Mouse (Mus musculus): ENCODE results near the gene Sgcg. TPM values are rescaled to one million over a fixed set of nuclear protein-coding genes. Genes with fewer than 3 reads are reported as not detected.

The Sgcg gene
- polyA plus RNA-seq, 1 experiment from 2014 or later = 41.0 TPM

DNA sequence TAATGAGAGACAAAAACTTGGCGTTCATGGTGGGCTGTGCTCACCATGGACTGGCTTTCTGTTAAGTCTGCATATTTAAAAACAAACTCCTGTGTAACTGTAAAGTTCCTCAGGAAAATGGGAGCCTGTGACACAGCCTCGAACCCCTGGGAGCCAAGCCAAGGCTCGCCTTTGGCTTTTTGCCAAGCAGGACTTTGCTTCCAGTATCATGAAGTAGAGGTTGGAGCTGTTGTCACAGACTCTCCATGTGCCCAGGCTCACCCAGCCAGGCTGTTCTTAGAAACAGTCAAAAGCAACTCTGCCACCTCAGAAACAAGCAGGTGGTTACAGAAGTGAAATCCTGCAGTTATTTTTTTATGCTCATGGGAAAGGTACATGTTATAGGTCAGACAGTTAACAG, 32.4 kb upstream of the Sgcg start:
- no peak overlapping the region for H3K27ac ChIP-seq (replicated peaks in 1 of 2; ENCODE audit: control insufficient read depth in 1 of 2, insufficient read depth in 1 of 2, low read depth in 2 of 2, low read length in 2 of 2)
- H3K9me3 ChIP-seq (ENCODE audit: control insufficient read depth, low read length) = no peaks in the 10 kb centered on the region
- H3K27me3 ChIP-seq (ENCODE audit: control insufficient read depth, insufficient read depth, low read length) = no peaks in the 10 kb centered on the region
- H3K4me1 ChIP-seq (ENCODE audit: control insufficient read depth in 2 of 2, insufficient read depth in 2 of 2, low read length in 2 of 2) = peaks cover 2 to 6% of the 10 kb centered on the region in 2 experiments; a peak in 1 of 4 replicates
- no peak overlapping the region for H3K4me3 ChIP-seq (ENCODE audit: control insufficient read depth in 1 of 2, insufficient read depth in 1 of 2, low read depth in 1 of 2, low read length in 2 of 2)
- H3K4me2 ChIP-seq (ENCODE audit: low read length) = no peak overlapping the region
- no peak overlapping the region for H3K9ac ChIP-seq (ENCODE audit: low read length)
- ATAC-seq (ENCODE audit: insufficient number of reproducible peaks, insufficient read depth, low FRiP score, low read depth) = no peak
- no peaks in the 10 kb centered on the region for H3K36me3 ChIP-seq (ENCODE audit: control insufficient read depth, insufficient read depth, low read length)
- 47% methylated on average over 3 of the region's 3 CpGs for WGBS

DNA sequence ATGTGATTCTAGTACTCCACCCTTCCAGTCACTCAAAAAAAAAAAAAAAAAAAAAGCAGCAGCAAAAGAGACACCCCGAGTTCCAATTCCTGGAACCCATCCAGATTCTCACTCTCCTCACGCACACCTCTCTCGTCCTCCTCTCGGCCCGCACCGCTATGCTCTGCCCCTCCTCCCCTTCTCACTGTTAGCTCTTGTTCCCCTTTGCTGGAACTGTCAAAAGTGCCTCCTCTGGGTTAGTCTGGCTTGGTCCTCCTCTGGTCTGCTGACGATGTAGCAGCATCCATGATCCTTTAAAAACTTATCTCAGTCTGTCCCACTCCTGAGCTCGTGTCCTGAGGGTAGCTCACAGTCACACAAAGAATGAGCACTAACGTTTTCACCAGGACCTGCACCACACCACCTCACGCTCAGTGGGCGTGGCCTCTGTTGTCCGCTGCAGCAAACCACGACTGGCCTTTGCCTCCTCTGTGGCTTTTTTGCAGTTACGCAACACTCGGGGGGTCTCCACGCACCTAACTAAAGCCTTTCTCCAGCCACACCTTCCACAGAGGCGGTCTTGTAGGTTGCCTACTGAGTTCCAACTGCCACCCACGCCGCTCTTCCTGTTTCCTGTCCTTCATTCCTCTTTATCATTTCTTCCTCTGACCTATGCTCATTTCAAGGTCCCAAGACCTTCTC, 30.5 kb upstream of the Sgcg start:
- 58% methylated on average over 19 of the region's 19 CpGs for WGBS
- H3K4me3 ChIP-seq (ENCODE audit: control insufficient read depth in 1 of 2, insufficient read depth in 1 of 2, low read depth in 1 of 2, low read length in 2 of 2) = no peak overlapping the region
- no peaks in the 10 kb centered on the region for H3K27me3 ChIP-seq (ENCODE audit: control insufficient read depth, insufficient read depth, low read length)
- H3K9ac ChIP-seq (ENCODE audit: low read length) = no peak overlapping the region
- ATAC-seq (ENCODE audit: insufficient number of reproducible peaks, insufficient read depth, low FRiP score, low read depth) = no peak
- H3K4me2 ChIP-seq (ENCODE audit: low read length) = no peak overlapping the region; the same call in 1 of the 2 replicates
- H3K4me1 ChIP-seq (ENCODE audit: control insufficient read depth in 2 of 2, insufficient read depth in 2 of 2, low read length in 2 of 2) = peaks cover 2 to 6% of the 10 kb centered on the region in 2 experiments; a peak in 1 of 4 replicates
- H3K36me3 ChIP-seq (ENCODE audit: control insufficient read depth, insufficient read depth, low read length) = no peaks in the 10 kb centered on the region
- H3K9me3 ChIP-seq (ENCODE audit: control insufficient read depth, low read length) = no peaks in the 10 kb centered on the region
- no peak overlapping the region for H3K27ac ChIP-seq (replicated peaks in 1 of 2; ENCODE audit: control insufficient read depth in 1 of 2, insufficient read depth in 1 of 2, low read depth in 2 of 2, low read length in 2 of 2)

DNA sequence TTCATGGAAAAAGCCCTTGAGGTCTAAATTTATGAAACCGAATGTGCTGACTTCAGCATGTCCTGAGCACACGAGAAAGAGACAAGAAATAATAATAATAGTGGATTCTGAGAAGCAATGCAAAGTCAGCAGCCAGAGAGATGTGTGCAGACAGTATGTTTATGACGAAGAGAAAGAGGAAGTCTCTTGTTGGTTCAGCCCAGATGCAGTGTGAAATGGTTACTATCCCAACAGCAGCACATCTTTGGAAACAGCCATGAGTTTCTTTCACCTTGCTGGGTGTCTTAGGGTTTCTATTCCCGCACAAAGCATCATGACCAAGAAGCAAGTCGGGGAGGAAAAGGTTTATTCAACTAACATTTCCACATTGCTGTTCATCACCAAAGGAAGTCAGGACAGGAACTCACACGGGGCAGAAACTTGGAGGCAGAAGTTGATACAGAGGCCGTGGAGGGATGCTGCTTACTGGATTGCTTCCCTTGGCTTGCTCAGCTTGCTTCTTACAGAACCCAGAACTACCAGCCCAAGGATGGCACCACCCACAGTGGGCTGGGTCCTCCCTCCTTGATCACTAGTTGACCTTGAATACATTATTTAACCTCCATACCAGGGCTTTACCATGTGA, 20.5 kb upstream of the Sgcg start:
- Histone ChIP-seq H3K9ac (ENCODE audit: low read length) (no peak overlapping the region), H3K4me3 (ENCODE audit: control insufficient read depth in 1 of 2, insufficient read depth in 1 of 2, low read depth in 1 of 2, low read length in 2 of 2) (no peak overlapping the region), H3K27ac (replicated peaks in 1 of 2; ENCODE audit: control insufficient read depth in 1 of 2, insufficient read depth in 1 of 2, low read depth in 2 of 2, low read length in 2 of 2) (no peak overlapping the region), H3K9me3 (ENCODE audit: control insufficient read depth, low read length) (no peaks in the 10 kb centered on the region), H3K4me2 (ENCODE audit: low read length) (no peak overlapping the region), H3K36me3 (ENCODE audit: control insufficient read depth, insufficient read depth, low read length) (no peaks in the 10 kb centered on the region), H3K27me3 (ENCODE audit: control insufficient read depth, insufficient read depth, low read length) (peaks cover 29% of the 10 kb centered on the region), H3K4me1 (ENCODE audit: control insufficient read depth in 2 of 2, insufficient read depth in 2 of 2, low read length in 2 of 2) (peaks cover 3 to 7% of the 10 kb centered on the region in 2 experiments; a peak in 2 of 4 replicates)
- WGBS = 81% methylated on average over 7 of the region's 7 CpGs
- no peak for ATAC-seq (ENCODE audit: insufficient number of reproducible peaks, insufficient read depth, low FRiP score, low read depth)

DNA sequence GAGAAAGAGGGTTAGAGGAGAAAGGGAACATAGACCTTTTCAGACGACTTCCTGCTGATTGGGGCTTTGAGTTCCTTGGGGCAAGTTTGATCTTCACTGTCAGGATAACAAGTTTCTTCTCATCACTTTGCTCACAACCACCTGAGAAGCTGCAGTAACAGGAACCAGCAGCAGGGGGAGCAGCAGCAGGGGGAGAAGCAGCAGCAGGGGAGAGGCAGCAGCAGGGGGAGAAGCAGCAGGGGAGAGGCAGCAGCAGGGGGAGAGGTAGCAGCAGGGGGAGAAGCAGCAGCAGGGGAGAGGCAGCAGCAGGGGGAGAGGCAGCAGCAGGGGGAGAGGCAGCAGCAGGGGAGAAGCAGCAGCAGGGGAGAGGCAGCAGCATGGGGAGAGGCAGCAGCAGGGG, 19.0 kb upstream of the Sgcg start:
- H3K27ac ChIP-seq (replicated peaks in 1 of 2; ENCODE audit: control insufficient read depth in 1 of 2, insufficient read depth in 1 of 2, low read depth in 2 of 2, low read length in 2 of 2) = no peak overlapping the region
- no peaks in the 10 kb centered on the region for H3K36me3 ChIP-seq (ENCODE audit: control insufficient read depth, insufficient read depth, low read length)
- no peaks in the 10 kb centered on the region for H3K9me3 ChIP-seq (ENCODE audit: control insufficient read depth, low read length)
- no peak overlapping the region for H3K4me2 ChIP-seq (ENCODE audit: low read length)
- no peak overlapping the region for H3K4me3 ChIP-seq (ENCODE audit: control insufficient read depth in 1 of 2, insufficient read depth in 1 of 2, low read depth in 1 of 2, low read length in 2 of 2)
- no peak overlapping the region for H3K9ac ChIP-seq (ENCODE audit: low read length)
- H3K27me3 ChIP-seq (ENCODE audit: control insufficient read depth, insufficient read depth, low read length) = peaks cover 33% of the 10 kb centered on the region
- WGBS = 24% methylated on average over 1 of the region's 1 CpGs
- ATAC-seq (ENCODE audit: insufficient number of reproducible peaks, insufficient read depth, low FRiP score, low read depth) = no peak
- peaks cover 3 to 12% of the 10 kb centered on the region in 2 experiments; a peak in 2 of 4 replicates for H3K4me1 ChIP-seq (ENCODE audit: control insufficient read depth in 2 of 2, insufficient read depth in 2 of 2, low read length in 2 of 2)

DNA sequence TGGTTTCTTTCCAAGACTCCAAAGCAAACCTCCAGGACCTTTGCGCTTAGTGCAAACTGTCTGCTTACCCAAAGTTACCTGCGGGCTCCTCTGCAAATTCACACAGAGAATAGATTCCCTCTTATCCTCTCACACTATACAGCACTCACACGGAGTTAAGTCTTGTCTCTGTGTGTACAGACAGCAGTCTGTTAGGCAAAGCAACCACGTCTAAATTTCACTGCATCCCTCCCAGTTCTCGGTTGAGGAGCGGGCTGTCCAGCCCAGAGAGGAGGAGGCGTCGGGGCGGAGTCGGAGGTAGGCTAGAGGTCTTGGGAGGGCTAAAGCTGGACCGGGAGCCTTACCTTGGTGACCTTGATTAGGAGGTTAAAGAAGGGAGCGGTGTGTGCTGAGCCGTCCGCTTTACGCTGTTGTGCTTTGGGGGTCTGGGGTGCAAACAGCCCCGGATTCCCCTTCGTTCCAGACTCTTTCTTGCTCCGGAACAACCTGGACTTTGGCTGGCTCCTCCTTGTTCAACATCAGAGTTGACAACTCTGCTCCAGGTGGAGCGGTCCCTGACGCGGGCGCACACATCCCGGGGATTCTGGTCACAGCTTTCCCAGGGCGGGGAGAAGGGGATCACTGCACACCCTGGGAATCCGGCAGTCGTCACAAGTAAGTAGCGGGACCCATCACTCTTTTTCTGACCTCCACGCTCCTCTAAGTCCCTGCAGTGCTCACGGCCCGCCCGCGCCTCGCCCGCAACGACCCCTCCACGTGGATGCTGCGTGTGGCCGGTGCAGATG, 16.3 kb upstream of the Sgcg start:
- 6% methylated on average over 38 of the region's 38 CpGs for WGBS
- Histone ChIP-seq H3K4me1 (ENCODE audit: control insufficient read depth in 2 of 2, insufficient read depth in 2 of 2, low read length in 2 of 2) (peaks cover 3 to 13% of the 10 kb centered on the region in 2 experiments; a peak in 2 of 4 replicates), H3K4me2 (ENCODE audit: low read length) (peak overlapping the region; percentile 68), H3K4me3 (ENCODE audit: control insufficient read depth in 1 of 2, insufficient read depth in 1 of 2, low read depth in 1 of 2, low read length in 2 of 2) (peak overlapping the region; percentile 26 to 28), H3K27me3 (ENCODE audit: control insufficient read depth, insufficient read depth, low read length) (peaks cover 33% of the 10 kb centered on the region), H3K27ac (replicated peaks in 1 of 2; ENCODE audit: control insufficient read depth in 1 of 2, insufficient read depth in 1 of 2, low read depth in 2 of 2, low read length in 2 of 2) (no peak overlapping the region), H3K9me3 (ENCODE audit: control insufficient read depth, low read length) (no peaks in the 10 kb centered on the region), H3K9ac (ENCODE audit: low read length) (peak overlapping the region; percentile 41; the same call in 1 of the 2 replicates), H3K36me3 (ENCODE audit: control insufficient read depth, insufficient read depth, low read length) (no peaks in the 10 kb centered on the region)
- ATAC-seq (ENCODE audit: insufficient number of reproducible peaks, insufficient read depth, low FRiP score, low read depth) = no peak

DNA sequence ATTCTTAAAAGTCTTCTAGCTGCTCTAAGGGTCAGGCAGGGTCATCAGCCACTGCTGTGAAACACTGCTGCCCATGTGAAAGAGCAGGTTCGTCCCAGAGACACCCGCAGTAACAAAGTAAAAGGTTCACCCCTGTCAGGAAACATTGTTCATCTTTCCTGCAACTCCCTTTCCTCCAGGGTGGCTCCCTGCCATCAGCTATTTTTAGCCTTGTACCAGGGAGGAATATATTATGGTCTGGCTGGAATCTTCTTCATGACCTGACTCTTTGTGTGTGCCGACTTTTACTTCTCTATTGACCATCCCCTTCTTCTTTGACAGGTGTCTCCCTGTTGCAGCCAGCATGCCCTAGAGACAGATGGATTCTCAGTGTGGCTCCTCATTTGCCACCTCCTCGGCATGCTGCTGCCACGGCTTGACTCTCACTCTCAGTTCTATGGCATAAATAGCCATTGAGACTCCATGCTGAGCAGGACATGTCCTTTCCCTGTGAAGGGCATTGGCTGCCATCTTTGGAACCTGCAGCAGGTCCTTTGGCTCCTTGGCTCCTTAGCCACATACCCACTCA, 9.7 kb upstream of the Sgcg start:
- Histone ChIP-seq H3K4me2 (ENCODE audit: low read length) (no peak overlapping the region), H3K27me3 (ENCODE audit: control insufficient read depth, insufficient read depth, low read length) (peaks cover 4% of the 10 kb centered on the region; the same call in 1 of the 2 replicates), H3K27ac (replicated peaks in 1 of 2; ENCODE audit: control insufficient read depth in 1 of 2, insufficient read depth in 1 of 2, low read depth in 2 of 2, low read length in 2 of 2) (no peak overlapping the region; a peak in 1 of 4 replicates), H3K9me3 (ENCODE audit: control insufficient read depth, low read length) (no peaks in the 10 kb centered on the region), H3K4me3 (ENCODE audit: control insufficient read depth in 1 of 2, insufficient read depth in 1 of 2, low read depth in 1 of 2, low read length in 2 of 2) (no peak overlapping the region), H3K9ac (ENCODE audit: low read length) (no peak overlapping the region), H3K36me3 (ENCODE audit: control insufficient read depth, insufficient read depth, low read length) (no peaks in the 10 kb centered on the region), H3K4me1 (ENCODE audit: control insufficient read depth in 2 of 2, insufficient read depth in 2 of 2, low read length in 2 of 2) (peaks cover 7 to 16% of the 10 kb centered on the region in 2 experiments)
- no peak for ATAC-seq (ENCODE audit: insufficient number of reproducible peaks, insufficient read depth, low FRiP score, low read depth)
- WGBS = 36% methylated on average over 5 of the region's 5 CpGs

DNA sequence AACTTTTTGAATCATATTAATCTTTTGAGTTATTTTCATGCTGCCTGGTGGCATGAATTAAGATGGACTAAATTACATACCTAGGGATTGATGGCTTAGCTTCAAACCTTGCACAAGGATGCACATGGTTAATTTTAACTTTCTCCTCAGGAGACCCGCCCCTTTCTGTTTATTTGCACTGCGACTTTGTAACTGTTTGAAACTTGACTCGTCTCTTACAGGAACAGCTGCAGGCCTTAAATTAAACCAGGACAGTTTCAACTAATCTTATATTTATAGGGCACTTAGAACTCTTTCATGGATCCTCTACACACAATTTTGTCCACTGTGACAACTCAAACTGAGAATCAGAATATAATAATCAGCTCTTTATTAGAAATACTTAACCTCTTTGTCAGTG, 794 bp upstream of the Sgcg start:
- Histone ChIP-seq H3K27me3 (ENCODE audit: control insufficient read depth, insufficient read depth, low read length) (no peaks in the 10 kb centered on the region), H3K4me1 (ENCODE audit: control insufficient read depth in 2 of 2, insufficient read depth in 2 of 2, low read length in 2 of 2) (peaks cover 4 to 9% of the 10 kb centered on the region in 2 experiments; a peak in 3 of 4 replicates), H3K36me3 (ENCODE audit: control insufficient read depth, insufficient read depth, low read length) (no peaks in the 10 kb centered on the region), H3K4me2 (ENCODE audit: low read length) (no peak overlapping the region), H3K27ac (replicated peaks in 1 of 2; ENCODE audit: control insufficient read depth in 1 of 2, insufficient read depth in 1 of 2, low read depth in 2 of 2, low read length in 2 of 2) (no peak overlapping the region), H3K9me3 (ENCODE audit: control insufficient read depth, low read length) (no peaks in the 10 kb centered on the region), H3K4me3 (ENCODE audit: control insufficient read depth in 1 of 2, insufficient read depth in 1 of 2, low read depth in 1 of 2, low read length in 2 of 2) (no peak overlapping the region), H3K9ac (ENCODE audit: low read length) (no peak overlapping the region)
- no peak for ATAC-seq (ENCODE audit: insufficient number of reproducible peaks, insufficient read depth, low FRiP score, low read depth)
- 44% methylated on average over 3 of the region's 3 CpGs for WGBS
